Mouse (Mus musculus): ENCODE measurements around the gene Arpc1a. TPM values are rescaled to one million over a fixed set of nuclear protein-coding genes. Genes with fewer than 3 reads are reported as not detected.
"Not testable (repeated sequence)": the region's sequence is repeated elsewhere in the genome, so short reads cannot be mapped to it uniquely, and the experiment has no call there.

The Arpc1a gene
- polyA plus RNA-seq (2015; fragmentation: Nextera tagmentation; extraction: Ambion mirVana), result 54.2 and 55.3 TPM in 2 replicates

GRCm38 (mm10) chr5:145083632-145084451, at the start of gene Arpc1a, which contains the start of gene Kpna7:
TSS of gene Arpc1a (plus strand) at chr5:145083830.
TSS of gene Kpna7 (minus strand) at chr5:145084030.
- under 1% methylated on average over 54 of the region's 54 CpGs for WGBS (ENCODE audit: insufficient replicate concordance)
- peak; percentile 97 for ATAC-seq (ENCODE audit: insufficient read depth)

GRCm38 (mm10) chr5:145041628-145042027, 42.0 kb upstream of the Arpc1a start:
- Histone ChIP-seq H3K9me3 (replicated peaks) (no peaks in the 10 kb centered on the region), H3K4me1 (replicated peaks) (no peaks in the 10 kb centered on the region), H3K27ac (replicated peaks) (no peak overlapping the region), H3K36me3 (replicated peaks) (no peaks in the 10 kb centered on the region), H3K4me3 (replicated peaks) (no peak overlapping the region), H3K4me2 (no peak overlapping the region), H3K27me3 (no peaks in the 10 kb centered on the region), H3K9ac (no peak overlapping the region)
- ATAC-seq (ENCODE audit: insufficient read depth), result no peak
- 33% methylated on average over 4 of the region's 4 CpGs for WGBS (ENCODE audit: insufficient replicate concordance)

More at GRCm38 (mm10) chr5:145083632-145084451, at the start of gene Arpc1a, which contains the start of gene Kpna7:
- Histone ChIP-seq H3K27me3 (no peaks in the 10 kb centered on the region), H3K4me3 (replicated peaks) (peak within 1 kb of the TSS; percentile 94), H3K9me3 (replicated peaks) (no peaks in the 10 kb centered on the region), H3K9ac (peak within 1 kb of the TSS; percentile 93), H3K27ac (replicated peaks) (peak within 1 kb of the TSS; percentile 73), H3K4me2 (peak within 1 kb of the TSS; percentile 85), H3K36me3 (replicated peaks) (peaks cover 10% of the 10 kb centered on the region; the same call in 1 of the 2 replicates), H3K4me1 (replicated peaks) (peaks cover 26% of the 10 kb centered on the region)

GRCm38 (mm10) chr5:145042690-145043089, 40.9 kb upstream of the Arpc1a start, which contains the start of gene 1700018F24Rik:
TSS of gene 1700018F24Rik (plus strand) at chr5:145042990.
- not testable (repeated sequence) for ATAC-seq (ENCODE audit: insufficient read depth); H3K4me1 ChIP-seq (replicated peaks); H3K27ac ChIP-seq (replicated peaks); H3K36me3 ChIP-seq (replicated peaks); H3K4me3 ChIP-seq (replicated peaks); H3K27me3 ChIP-seq; H3K9me3 ChIP-seq (replicated peaks); H3K9ac ChIP-seq; H3K4me2 ChIP-seq
- WGBS (ENCODE audit: insufficient replicate concordance), result 37% methylated on average over 3 of the region's 3 CpGs

GRCm38 (mm10) chr5:145054187-145054586, 29.4 kb upstream of the Arpc1a start:
- ATAC-seq (ENCODE audit: insufficient read depth); H3K9me3 ChIP-seq (replicated peaks); H3K4me3 ChIP-seq (replicated peaks); H3K4me1 ChIP-seq (replicated peaks); H3K27ac ChIP-seq (replicated peaks); H3K36me3 ChIP-seq (replicated peaks); H3K27me3 ChIP-seq; H3K9ac ChIP-seq; H3K4me2 ChIP-seq: not testable (repeated sequence)
- 36% methylated on average over 3 of the region's 3 CpGs for WGBS (ENCODE audit: insufficient replicate concordance)

- no peaks in the 10 kb centered on the region for H3K27me3 ChIP-seq
- no peak overlapping the region for H3K4me2 ChIP-seq
- no peaks in the 10 kb centered on the region for H3K9me3 ChIP-seq (replicated peaks)
- no peak overlapping the region for H3K9ac ChIP-seq
- H3K36me3 ChIP-seq (replicated peaks), result no peaks in the 10 kb centered on the region
- no peak overlapping the region for H3K27ac ChIP-seq (replicated peaks)
- WGBS (ENCODE audit: insufficient replicate concordance), result 59% methylated on average over 8 of the region's 8 CpGs
- H3K4me3 ChIP-seq (replicated peaks), result no peak overlapping the region
- no peaks in the 10 kb centered on the region for H3K4me1 ChIP-seq (replicated peaks)
- no peak for ATAC-seq (ENCODE audit: insufficient read depth)
Measured at GRCm38 (mm10) chr5:145057907-145058306, 25.7 kb upstream of the Arpc1a start.

GRCm38 (mm10) chr5:145058722-145059121, 24.9 kb upstream of the Arpc1a start:
- no peak overlapping the region for H3K4me2 ChIP-seq
- no peaks in the 10 kb centered on the region for H3K4me1 ChIP-seq (replicated peaks)
- H3K9me3 ChIP-seq (replicated peaks), result no peaks in the 10 kb centered on the region
- no peak for ATAC-seq (ENCODE audit: insufficient read depth)
- H3K4me3 ChIP-seq (replicated peaks), result no peak overlapping the region
- no peak overlapping the region for H3K9ac ChIP-seq
- H3K27ac ChIP-seq (replicated peaks), result no peak overlapping the region
- 69% methylated on average over 7 of the region's 7 CpGs for WGBS (ENCODE audit: insufficient replicate concordance)
- H3K36me3 ChIP-seq (replicated peaks), result no peaks in the 10 kb centered on the region
- no peaks in the 10 kb centered on the region for H3K27me3 ChIP-seq

GRCm38 (mm10) chr5:145059524-145059923, 24.1 kb upstream of the Arpc1a start:
- Histone ChIP-seq H3K4me3 (replicated peaks) (no peak overlapping the region), H3K27ac (replicated peaks) (no peak overlapping the region), H3K9me3 (replicated peaks) (no peaks in the 10 kb centered on the region), H3K4me1 (replicated peaks) (no peaks in the 10 kb centered on the region), H3K9ac (no peak overlapping the region), H3K36me3 (replicated peaks) (no peaks in the 10 kb centered on the region), H3K4me2 (no peak overlapping the region), H3K27me3 (no peaks in the 10 kb centered on the region)
- 58% methylated on average over 2 of the region's 2 CpGs for WGBS (ENCODE audit: insufficient replicate concordance)
- ATAC-seq (ENCODE audit: insufficient read depth), result no peak

- Histone ChIP-seq H3K4me2 (no peak overlapping the region), H3K4me3 (replicated peaks) (no peak overlapping the region), H3K27ac (replicated peaks) (no peak overlapping the region), H3K4me1 (replicated peaks) (no peaks in the 10 kb centered on the region), H3K9ac (no peak overlapping the region), H3K36me3 (replicated peaks) (no peaks in the 10 kb centered on the region), H3K9me3 (replicated peaks) (no peaks in the 10 kb centered on the region), H3K27me3 (0 out of 2 replicates have a peak, but pooled peaks cover 4% of the 10 kb centered on the region)
- 88% methylated on average over 1 of the region's 1 CpGs for WGBS (ENCODE audit: insufficient replicate concordance)
- ATAC-seq (ENCODE audit: insufficient read depth), result no peak
Measured at GRCm38 (mm10) chr5:145064765-145065340, 18.8 kb upstream of the Arpc1a start.

GRCm38 (mm10) chr5:145068863-145069262, 14.8 kb upstream of the Arpc1a start:
- Histone ChIP-seq H3K4me3 (replicated peaks) (no peak overlapping the region), H3K9ac (no peak overlapping the region), H3K36me3 (replicated peaks) (no peaks in the 10 kb centered on the region), H3K27ac (replicated peaks) (no peak overlapping the region), H3K27me3 (0 out of 2 replicates have a peak, but pooled peaks cover 4% of the 10 kb centered on the region), H3K9me3 (replicated peaks) (no peaks in the 10 kb centered on the region), H3K4me2 (no peak overlapping the region), H3K4me1 (replicated peaks) (no peaks in the 10 kb centered on the region)
- no peak for ATAC-seq (ENCODE audit: insufficient read depth)
- 40% methylated on average over 3 of the region's 3 CpGs for WGBS (ENCODE audit: insufficient replicate concordance)

- under 1% methylated on average over 5 of the region's 5 CpGs for WGBS (ENCODE audit: insufficient replicate concordance)
- Histone ChIP-seq H3K9ac (no peak overlapping the region), H3K27me3 (0 out of 2 replicates have a peak, but pooled peaks cover 4% of the 10 kb centered on the region), H3K36me3 (replicated peaks) (no peaks in the 10 kb centered on the region), H3K4me1 (replicated peaks) (no peaks in the 10 kb centered on the region), H3K4me2 (no peak overlapping the region), H3K27ac (replicated peaks) (no peak overlapping the region), H3K9me3 (replicated peaks) (no peaks in the 10 kb centered on the region), H3K4me3 (replicated peaks) (no peak overlapping the region)
- no peak for ATAC-seq (ENCODE audit: insufficient read depth)
Measured at GRCm38 (mm10) chr5:145069707-145070106, 13.9 kb upstream of the Arpc1a start.

- H3K9ac ChIP-seq, result no peak overlapping the region
Measured at GRCm38 (mm10) chr5:145071342-145071741, 12.3 kb upstream of the Arpc1a start.

More at GRCm38 (mm10) chr5:145071342-145071741, 12.3 kb upstream of the Arpc1a start:
- 40% methylated on average over 6 of the region's 6 CpGs for WGBS (ENCODE audit: insufficient replicate concordance)
- H3K4me3 ChIP-seq (replicated peaks), result no peak overlapping the region
- H3K9me3 ChIP-seq (replicated peaks), result no peaks in the 10 kb centered on the region
- no peak overlapping the region for H3K4me2 ChIP-seq
- no peak for ATAC-seq (ENCODE audit: insufficient read depth)
- H3K4me1 ChIP-seq (replicated peaks), result no peaks in the 10 kb centered on the region
- H3K27ac ChIP-seq (replicated peaks), result no peak overlapping the region
- no peaks in the 10 kb centered on the region for H3K36me3 ChIP-seq (replicated peaks)
- 0 out of 2 replicates have a peak, but pooled peaks cover 4% of the 10 kb centered on the region for H3K27me3 ChIP-seq

Data from liver, embryonic 15.5 days (tissue).